Mouse (Mus musculus) midbrain, embryonic 12.5 days (tissue): Measurements from ENCODE around the gene Tmem116. TPM values are rescaled to one million over a fixed set of nuclear protein-coding genes. Genes with fewer than 3 reads are reported as not detected.

ENCODE experiments used
- ATAC-seq: fragments of 200-750 bp; cut with Nextera tagmentation; 2 replicates; pipeline ENCODE4 v1.8.0; 2017; ENCODE audit warnings: low read depth, moderate TSS enrichment, moderate library complexity; ENCODE audit not compliant: low FRiP score
- H3K27ac ChIP-seq: fragments of 300-500 bp; sonication (generic); replicated peaks from 2 replicates; pipeline ENCODE4 v1.5.1; 2016; ENCODE audit warnings: mild to moderate bottlenecking
- H3K27me3 ChIP-seq: fragments of 300-500 bp; sonication (generic); 2 replicates; pipeline ENCODE4 v1.6.1; 2016; ENCODE audit warnings: mild to moderate bottlenecking
- H3K36me3 ChIP-seq: fragments of 300-500 bp; sonication (generic); 2 replicates; pipeline ENCODE4 v1.6.1; 2016
- H3K4me1 ChIP-seq: fragments of 300-500 bp; sonication (generic); 2 replicates; pipeline ENCODE4 v1.6.1; 2016
- H3K4me2 ChIP-seq: fragments of 300-500 bp; sonication (generic); replicated peaks from 2 replicates; pipeline ENCODE4 v1.6.1; 2016; ENCODE audit warnings: mild to moderate bottlenecking, moderate library complexity
- H3K4me3 ChIP-seq: fragments of 300-500 bp; sonication (generic); 2 replicates; pipeline ENCODE4 v1.5.1; 2016; ENCODE audit warnings: mild to moderate bottlenecking
- H3K9ac ChIP-seq: fragments of 300-500 bp; sonication (generic); replicated peaks from 2 replicates; pipeline ENCODE4 v1.6.1; 2016; ENCODE audit warnings: mild to moderate bottlenecking, moderate library complexity
- H3K9me3 ChIP-seq: fragments of 300-500 bp; sonication (generic); 2 replicates; pipeline ENCODE4 v1.6.1; 2016; ENCODE audit warnings: mild to moderate bottlenecking
- WGBS: fragments of 180-500 bp; shearing (Covaris S2); methylation state at CpG from one replicate; pipeline ENCODE4 v1.1.7; 2016; 5-methylcytosine and 5-hydroxymethylcytosine counted together
- polyA plus RNA-seq: library from polyadenylated mRNA; unstranded; fragments of >200 nt; fragmentation: Nextera tagmentation; extraction: Ambion mirVana; gene quantifications from 2 replicates; pipeline ENCODE4 v1.2.1, GENCODE M21; 2016

Gene Tmem116
- polyA plus RNA-seq, 1 experiment from 2014 or later: 1.1 TPM

GRCm38 (mm10) chr5:121545793-121546529 is 94.3 kb downstream of the Tmem116 start, which contains the start of gene Mapkapk5:
Gene Mapkapk5, minus strand, starts transcription at chr5:121545905.
- 2% methylated on average over 53 of the region's 55 CpGs for WGBS
- no peaks in the 10 kb centered on the region for H3K27me3 ChIP-seq
- no peaks in the 10 kb centered on the region for H3K9me3 ChIP-seq
- H3K4me3 ChIP-seq: peak within 1 kb of the TSS; percentile 100
- H3K4me2 ChIP-seq: peak within 1 kb of the TSS; percentile 79
- no peaks in the 10 kb centered on the region for H3K36me3 ChIP-seq
- H3K4me1 ChIP-seq: peaks cover 28% of the 10 kb centered on the region
- peak within 1 kb of the TSS; percentile 97 for H3K27ac ChIP-seq
- ATAC-seq: peak; percentile 95
- peak within 1 kb of the TSS; percentile 96 for H3K9ac ChIP-seq

GRCm38 (mm10) chr5:121546530-121546895 is 94.8 kb downstream of the Tmem116 start:
- no peak for ATAC-seq
- 46% methylated on average over 6 of the region's 6 CpGs for WGBS

GRCm38 (mm10) chr5:121547084-121547483 is 95.4 kb downstream of the Tmem116 start:
- WGBS: 91% methylated on average over 3 of the region's 3 CpGs
- no peak overlapping the region for H3K27ac ChIP-seq
- no peaks in the 10 kb centered on the region for H3K9me3 ChIP-seq
- no peaks in the 10 kb centered on the region for H3K36me3 ChIP-seq
- no peak overlapping the region for H3K9ac ChIP-seq
- H3K4me3 ChIP-seq: no peak overlapping the region
- no peak for ATAC-seq
- H3K4me1 ChIP-seq: peaks cover 28% of the 10 kb centered on the region
- no peak overlapping the region for H3K4me2 ChIP-seq
- no peaks in the 10 kb centered on the region for H3K27me3 ChIP-seq

More at GRCm38 (mm10) chr5:121546530-121546895, 94.8 kb downstream of the Tmem116 start:
- H3K27ac ChIP-seq: no peak overlapping the region
- peak overlapping the region; percentile 96 for H3K9ac ChIP-seq
- no peaks in the 10 kb centered on the region for H3K27me3 ChIP-seq
- peaks cover 28% of the 10 kb centered on the region for H3K4me1 ChIP-seq
- H3K4me3 ChIP-seq: peak overlapping the region; percentile 100
- peak overlapping the region; percentile 79 for H3K4me2 ChIP-seq
- no peaks in the 10 kb centered on the region for H3K36me3 ChIP-seq
- H3K9me3 ChIP-seq: no peaks in the 10 kb centered on the region

- peaks cover 12% of the 10 kb centered on the region for H3K4me1 ChIP-seq
- no peaks in the 10 kb centered on the region for H3K9me3 ChIP-seq
- H3K9ac ChIP-seq: no peak overlapping the region
- 87% methylated on average over 7 of the region's 7 CpGs for WGBS
- H3K4me3 ChIP-seq: no peak overlapping the region
- H3K36me3 ChIP-seq: no peaks in the 10 kb centered on the region
- no peak overlapping the region for H3K27ac ChIP-seq
- H3K4me2 ChIP-seq: no peak overlapping the region
- ATAC-seq: no peak
- H3K27me3 ChIP-seq: no peaks in the 10 kb centered on the region
Measured at GRCm38 (mm10) chr5:121549196-121549595, 97.5 kb downstream of the Tmem116 start.

GRCm38 (mm10) chr5:121562436-121562835 is 110.7 kb downstream of the Tmem116 start:
- Histone ChIP-seq H3K4me3 (no peak overlapping the region), H3K4me2 (no peak overlapping the region), H3K27ac (no peak overlapping the region), H3K9ac (no peak overlapping the region), H3K27me3 (no peaks in the 10 kb centered on the region), H3K4me1 (0 out of 2 replicates have a peak, but pooled peaks cover 4% of the 10 kb centered on the region), H3K9me3 (no peaks in the 10 kb centered on the region), H3K36me3 (no peaks in the 10 kb centered on the region)
- ATAC-seq: no peak
- WGBS: 92% methylated on average over 3 of the region's 3 CpGs

DNA sequence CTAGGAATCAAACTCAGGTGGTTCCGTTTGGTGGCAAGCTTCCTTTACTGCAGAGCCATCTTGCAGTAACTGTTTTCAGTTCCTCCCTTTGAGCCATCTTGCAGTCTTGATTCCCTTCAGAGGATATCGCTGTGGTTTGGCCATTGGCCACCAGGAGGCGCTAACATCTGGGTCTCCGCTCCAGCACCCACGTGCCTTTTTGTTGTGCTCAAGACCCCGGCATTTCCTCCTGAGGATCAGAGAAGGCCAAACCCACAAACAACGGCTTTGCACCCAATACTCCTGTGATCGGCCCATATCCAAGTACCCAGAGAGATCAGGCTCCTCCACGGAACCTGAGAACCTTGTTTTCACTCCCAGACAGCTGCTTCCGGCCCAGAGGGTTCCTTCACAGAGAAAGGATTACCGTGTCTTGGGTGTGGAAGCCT is 112.8 kb downstream of the Tmem116 start:
- ATAC-seq: peak; percentile 30; the same call in 1 of the 2 replicates
- Histone ChIP-seq H3K4me3 (no peak overlapping the region), H3K4me1 (0 out of 2 replicates have a peak, but pooled peaks cover 4% of the 10 kb centered on the region), H3K27me3 (no peaks in the 10 kb centered on the region), H3K27ac (no peak overlapping the region), H3K9ac (no peak overlapping the region; the same call in 1 of the 2 replicates), H3K36me3 (no peaks in the 10 kb centered on the region), H3K9me3 (no peaks in the 10 kb centered on the region), H3K4me2 (peak overlapping the region; percentile 42)
- WGBS: 12% methylated on average over 11 of the region's 11 CpGs

DNA sequence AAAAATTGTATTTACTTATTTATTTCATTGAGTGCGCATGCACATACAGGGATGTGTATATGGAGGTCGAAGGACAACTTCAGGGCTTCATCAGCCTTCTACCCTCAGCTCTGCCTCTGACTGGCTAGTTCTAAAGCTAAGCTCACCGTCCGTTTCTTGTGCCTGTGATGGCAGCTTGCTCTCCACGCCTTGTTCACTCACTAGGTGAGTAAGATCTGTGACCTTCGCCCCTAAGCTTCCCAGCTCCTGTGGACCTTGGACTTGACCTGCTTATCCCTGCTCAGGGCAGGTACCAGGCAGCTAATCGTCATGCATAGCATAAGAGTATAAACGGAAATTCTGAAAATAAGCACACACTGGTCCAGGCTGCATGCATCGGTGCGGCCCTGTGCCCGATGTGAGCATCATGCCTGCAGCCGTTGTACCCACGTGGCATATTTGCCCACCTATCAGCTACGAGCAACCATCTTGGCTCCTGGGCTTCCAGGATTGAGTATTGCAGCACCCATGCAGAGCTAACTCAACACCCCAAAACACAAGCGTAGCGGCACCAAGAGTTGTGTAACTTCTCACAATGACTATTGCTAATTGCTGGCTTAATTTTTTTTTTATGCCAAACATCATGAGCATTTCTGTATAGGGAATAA is 114.5 kb downstream of the Tmem116 start:
- H3K27ac ChIP-seq: no peak overlapping the region
- H3K4me2 ChIP-seq: no peak overlapping the region
- H3K9me3 ChIP-seq: no peaks in the 10 kb centered on the region
- 91% methylated on average over 16 of the region's 16 CpGs for WGBS
- no peaks in the 10 kb centered on the region for H3K27me3 ChIP-seq
- H3K36me3 ChIP-seq: no peaks in the 10 kb centered on the region
- no peak overlapping the region for H3K4me3 ChIP-seq
- no peak overlapping the region for H3K9ac ChIP-seq
- no peak for ATAC-seq
- H3K4me1 ChIP-seq: 0 out of 2 replicates have a peak, but pooled peaks cover 4% of the 10 kb centered on the region

GRCm38 (mm10) chr5:121569881-121570420 is 118.3 kb downstream of the Tmem116 start:
- Histone ChIP-seq H3K4me3 (no peak overlapping the region), H3K9me3 (no peaks in the 10 kb centered on the region), H3K27me3 (no peaks in the 10 kb centered on the region), H3K27ac (no peak overlapping the region), H3K4me1 (no peaks in the 10 kb centered on the region), H3K9ac (no peak overlapping the region), H3K4me2 (no peak overlapping the region), H3K36me3 (peaks cover 7% of the 10 kb centered on the region; the same call in 1 of the 2 replicates)
- no peak for ATAC-seq
- 70% methylated on average over 9 of the region's 9 CpGs for WGBS

- H3K27ac ChIP-seq: no peak overlapping the region
- 93% methylated on average over 1 of the region's 1 CpGs for WGBS
- H3K27me3 ChIP-seq: no peaks in the 10 kb centered on the region
- H3K4me2 ChIP-seq: no peak overlapping the region
- peaks cover 7% of the 10 kb centered on the region; the same call in 1 of the 2 replicates for H3K36me3 ChIP-seq
- H3K4me3 ChIP-seq: no peak overlapping the region
- no peak for ATAC-seq
- H3K9ac ChIP-seq: no peak overlapping the region
- H3K9me3 ChIP-seq: no peaks in the 10 kb centered on the region
- H3K4me1 ChIP-seq: no peaks in the 10 kb centered on the region
Measured at GRCm38 (mm10) chr5:121570787-121571186, 119.1 kb downstream of the Tmem116 start.

Other genes with a start within 250 kb of the Tmem116 start
- gene Rpl6, start 247.4 kb upstream of the Tmem116 start, polyA plus RNA-seq: 475 and 502 TPM in 2 replicates
- 14.9 and 17.8 TPM in 2 replicates for gene Hectd4, start 231.7 kb upstream of the Tmem116 start, polyA plus RNA-seq
- gene Trafd1, start 66.3 kb upstream of the Tmem116 start, polyA plus RNA-seq: 124 TPM in 2 replicates
- 46.0 and 48.3 TPM in 2 replicates for gene Naa25, start 54.0 kb upstream of the Tmem116 start, polyA plus RNA-seq
- 130 and 137 TPM in 2 replicates for gene Erp29, start 613 bp downstream of the Tmem116 start, polyA plus RNA-seq
- gene Adam1b, start 51.5 kb downstream of the Tmem116 start, polyA plus RNA-seq: 0.07 TPM in 1 of 2 replicates, not detected in the other
- gene Adam1a, start 93.6 kb downstream of the Tmem116 start, polyA plus RNA-seq: 3.0 and 3.4 TPM in 2 replicates
- gene Gm42878, start 93.6 kb downstream of the Tmem116 start, polyA plus RNA-seq: not detected in 2 replicates
- gene Mapkapk5, start 94.0 kb downstream of the Tmem116 start, polyA plus RNA-seq: 56.4 and 58.2 TPM in 2 replicates
- 92.5 and 94.1 TPM in 2 replicates for gene Aldh2, start 141.9 kb downstream of the Tmem116 start, polyA plus RNA-seq
- 1.3 and 1.7 TPM in 2 replicates for gene Acad12, start 167.0 kb downstream of the Tmem116 start, polyA plus RNA-seq
- 1.9 and 2.3 TPM in 2 replicates for gene Acad10, start 208.6 kb downstream of the Tmem116 start, polyA plus RNA-seq
- 49.0 and 51.5 TPM in 2 replicates for gene Brap, start 208.7 kb downstream of the Tmem116 start, polyA plus RNA-seq